Mouse (Mus musculus): Measurements from ENCODE around the gene Dis3. TPM values are rescaled to one million over a fixed set of nuclear protein-coding genes. Genes with fewer than 3 reads are reported as not detected.

Gene Dis3
- polyA plus RNA-seq (2014; fragmentation: Nextera tagmentation; extraction: Ambion mirVana), result 50.4 and 56.5 TPM in 2 replicates

DNA sequence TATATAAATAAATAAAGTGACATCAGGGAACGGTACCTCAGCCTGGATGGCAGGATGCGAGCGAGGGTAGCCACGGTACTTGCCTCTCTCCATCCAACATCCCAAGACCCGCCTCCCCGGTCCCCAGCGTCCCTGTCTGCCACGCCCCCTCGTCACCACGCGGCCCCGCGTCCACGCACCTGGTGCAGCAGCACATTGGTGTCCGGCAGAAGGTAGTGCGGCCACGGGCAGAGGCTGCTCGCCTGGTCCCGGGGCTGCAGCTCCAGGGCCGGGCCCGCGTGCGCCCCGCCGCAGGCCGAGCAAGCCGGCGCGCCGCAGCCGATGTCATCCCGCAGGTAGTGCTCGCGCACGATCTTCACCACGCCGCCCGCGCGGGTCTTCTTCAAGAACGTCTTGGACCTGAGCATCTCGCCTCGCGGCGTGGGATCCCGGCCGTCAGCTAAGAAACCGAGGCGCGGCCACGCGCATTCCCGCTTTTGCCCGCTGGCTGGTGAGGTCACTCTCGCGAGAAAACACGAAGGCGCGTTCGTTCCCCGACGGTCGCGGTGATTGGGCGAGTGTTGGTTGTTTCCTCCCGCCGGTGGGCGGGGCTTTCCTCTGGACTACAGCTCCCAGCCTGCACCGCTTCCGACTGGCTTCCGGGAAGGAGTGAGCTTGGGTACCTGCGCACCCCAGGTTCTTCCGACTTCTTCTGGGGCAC, at the start of gene Dis3, which contains the start of gene Pibf1:
Dis3 (minus strand) TSS at position 504 of the 700 bp plus-strand sequence.
Pibf1 (plus strand) TSS at position 158 of the 700 bp plus-strand sequence.
- ATAC-seq (ENCODE audit: insufficient number of reproducible peaks, low FRiP score, low TSS enrichment, low read depth), result peak; percentile 100
- H3K9ac ChIP-seq (ENCODE audit: low read length), result peak within 1 kb of the TSS; percentile 93
- H3K27ac ChIP-seq (replicated peaks; ENCODE audit: low read depth, low read length), result peak within 1 kb of the TSS; percentile 56; the same call in 1 of the 2 replicates
- H3K4me1 ChIP-seq (ENCODE audit: control insufficient read depth, insufficient read depth, low read length), result peaks cover 6% of the 10 kb centered on the region; the same call in 1 of the 2 replicates
- no peaks in the 10 kb centered on the region for H3K9me3 ChIP-seq (ENCODE audit: control insufficient read depth, low read length)
- peak within 1 kb of the TSS; percentile 94 for H3K4me3 ChIP-seq (ENCODE audit: low read depth, low read length)
- peak; percentile 99 for DNase-seq (ENCODE audit: low spot score)
- H3K36me3 ChIP-seq (ENCODE audit: control insufficient read depth, insufficient read depth, low read length), result peaks cover 6% of the 10 kb centered on the region
- no peaks in the 10 kb centered on the region for H3K27me3 ChIP-seq (ENCODE audit: control insufficient read depth, insufficient read depth, low read length)
- under 1% methylated on average over 73 of the region's 73 CpGs for WGBS
- H3K4me2 ChIP-seq (ENCODE audit: low read depth, severe bottlenecking), result peak within 1 kb of the TSS; percentile 84

DNA sequence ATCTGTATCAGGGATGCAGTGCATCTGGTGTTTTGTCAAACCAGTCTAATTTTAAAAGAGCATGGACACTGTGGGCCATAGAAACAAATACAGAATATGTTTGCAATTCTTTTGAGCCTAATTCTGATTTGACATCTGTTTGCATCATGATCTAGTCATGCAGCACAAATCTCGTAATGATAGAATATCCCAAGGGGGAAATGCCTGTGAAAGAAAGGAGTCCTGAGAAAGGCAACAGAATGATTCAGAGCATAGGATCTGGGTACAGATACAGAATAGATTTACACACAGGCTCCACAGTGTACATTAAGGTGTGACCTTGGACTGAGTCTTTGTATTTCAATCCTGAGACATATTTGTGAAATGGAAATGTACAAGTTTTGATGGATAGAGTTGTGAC, 47.3 kb upstream of the Dis3 start:
- no peak for DNase-seq (ENCODE audit: low spot score)
- Histone ChIP-seq H3K4me1 (ENCODE audit: control insufficient read depth, insufficient read depth, low read length) (no peaks in the 10 kb centered on the region), H3K27ac (replicated peaks; ENCODE audit: low read depth, low read length) (no peak overlapping the region), H3K36me3 (ENCODE audit: control insufficient read depth, insufficient read depth, low read length) (peaks cover 2% of the 10 kb centered on the region), H3K9me3 (ENCODE audit: control insufficient read depth, low read length) (no peaks in the 10 kb centered on the region), H3K4me3 (ENCODE audit: low read depth, low read length) (no peak overlapping the region), H3K9ac (ENCODE audit: low read length) (no peak overlapping the region), H3K4me2 (ENCODE audit: low read depth, severe bottlenecking) (no peak overlapping the region), H3K27me3 (ENCODE audit: control insufficient read depth, insufficient read depth, low read length) (no peaks in the 10 kb centered on the region)
- no peak for ATAC-seq (ENCODE audit: insufficient number of reproducible peaks, low FRiP score, low TSS enrichment, low read depth)
- 88% methylated on average over 1 of the region's 1 CpGs for WGBS

DNA sequence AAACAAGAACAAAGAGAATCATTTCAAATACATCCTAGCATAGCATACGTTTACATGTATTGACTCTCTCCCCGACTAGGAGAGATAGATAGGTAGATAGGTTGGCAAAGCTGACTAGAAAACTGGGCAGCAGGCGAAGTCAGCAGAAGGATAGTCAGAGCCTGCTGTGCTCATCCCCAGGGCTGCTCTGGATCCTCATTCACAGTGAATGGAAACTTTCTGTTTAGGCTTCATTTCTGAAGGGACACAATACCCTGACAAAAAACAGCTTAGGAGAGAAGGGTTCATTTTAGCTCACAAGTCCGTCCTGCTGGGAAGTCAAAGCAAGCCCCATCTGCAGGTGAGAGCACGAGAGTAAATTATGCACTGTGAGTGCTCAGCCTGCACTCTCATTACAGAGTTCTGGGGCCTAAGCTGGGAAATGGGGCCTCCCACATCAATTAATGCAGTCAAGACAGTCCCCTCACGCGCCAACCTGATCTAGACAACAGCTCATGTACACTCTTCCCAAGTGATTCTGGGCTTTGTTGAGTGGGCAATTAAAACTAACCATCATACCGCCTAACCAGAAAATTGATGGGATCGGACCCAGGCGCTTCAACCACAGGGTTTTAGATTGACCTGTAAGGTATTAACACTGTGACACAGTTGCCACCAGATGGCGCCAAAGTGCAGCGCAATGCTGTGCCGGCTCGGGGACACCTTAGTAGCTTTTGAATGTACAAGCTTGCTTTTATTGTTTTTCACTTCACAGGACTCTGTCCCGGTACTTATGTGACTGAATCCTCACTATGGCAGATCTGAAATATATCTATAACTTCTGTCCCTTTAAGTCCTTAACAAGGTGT, 42.4 kb upstream of the Dis3 start:
- Histone ChIP-seq H3K4me1 (ENCODE audit: control insufficient read depth, insufficient read depth, low read length) (no peaks in the 10 kb centered on the region), H3K36me3 (ENCODE audit: control insufficient read depth, insufficient read depth, low read length) (peaks cover 2% of the 10 kb centered on the region; the same call in 1 of the 2 replicates), H3K9me3 (ENCODE audit: control insufficient read depth, low read length) (no peaks in the 10 kb centered on the region), H3K4me2 (ENCODE audit: low read depth, severe bottlenecking) (no peak overlapping the region), H3K9ac (ENCODE audit: low read length) (no peak overlapping the region), H3K27me3 (ENCODE audit: control insufficient read depth, insufficient read depth, low read length) (no peaks in the 10 kb centered on the region), H3K27ac (replicated peaks; ENCODE audit: low read depth, low read length) (no peak overlapping the region), H3K4me3 (ENCODE audit: low read depth, low read length) (no peak overlapping the region)
- DNase-seq (ENCODE audit: low spot score) (peak; percentile 93), ATAC-seq (ENCODE audit: insufficient number of reproducible peaks, low FRiP score, low TSS enrichment, low read depth) (peak; percentile 76)
- 25% methylated on average over 15 of the region's 15 CpGs for WGBS

DNA sequence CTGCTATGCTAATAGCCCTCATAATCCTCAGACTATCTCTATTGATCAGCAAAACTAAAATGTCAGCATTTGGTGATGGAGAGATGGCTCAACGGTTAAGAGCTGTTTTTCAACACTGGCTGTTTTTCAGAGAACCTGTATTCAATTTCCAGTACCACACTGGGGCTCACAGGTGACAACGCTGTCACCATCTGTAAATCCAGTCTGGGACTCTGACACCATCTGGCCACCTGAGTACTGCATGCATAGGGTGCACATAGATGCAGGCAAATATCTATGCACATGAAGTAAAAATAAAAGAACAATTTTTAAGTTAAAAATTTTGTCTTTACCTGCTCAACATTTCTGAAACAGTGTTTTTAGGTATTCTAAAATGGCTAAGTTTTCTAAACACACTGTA, 40.5 kb upstream of the Dis3 start:
- H3K9ac ChIP-seq (ENCODE audit: low read length), result no peak overlapping the region
- no peaks in the 10 kb centered on the region for H3K27me3 ChIP-seq (ENCODE audit: control insufficient read depth, insufficient read depth, low read length)
- peaks cover 2% of the 10 kb centered on the region for H3K36me3 ChIP-seq (ENCODE audit: control insufficient read depth, insufficient read depth, low read length)
- no peak overlapping the region for H3K4me2 ChIP-seq (ENCODE audit: low read depth, severe bottlenecking)
- ATAC-seq (ENCODE audit: insufficient number of reproducible peaks, low FRiP score, low TSS enrichment, low read depth) (no peak), DNase-seq (ENCODE audit: low spot score) (no peak)
- no peaks in the 10 kb centered on the region for H3K9me3 ChIP-seq (ENCODE audit: control insufficient read depth, low read length)
- H3K27ac ChIP-seq (replicated peaks; ENCODE audit: low read depth, low read length), result no peak overlapping the region
- 89% methylated on average over 2 of the region's 2 CpGs for WGBS
- no peaks in the 10 kb centered on the region for H3K4me1 ChIP-seq (ENCODE audit: control insufficient read depth, insufficient read depth, low read length)
- no peak overlapping the region for H3K4me3 ChIP-seq (ENCODE audit: low read depth, low read length)

DNA sequence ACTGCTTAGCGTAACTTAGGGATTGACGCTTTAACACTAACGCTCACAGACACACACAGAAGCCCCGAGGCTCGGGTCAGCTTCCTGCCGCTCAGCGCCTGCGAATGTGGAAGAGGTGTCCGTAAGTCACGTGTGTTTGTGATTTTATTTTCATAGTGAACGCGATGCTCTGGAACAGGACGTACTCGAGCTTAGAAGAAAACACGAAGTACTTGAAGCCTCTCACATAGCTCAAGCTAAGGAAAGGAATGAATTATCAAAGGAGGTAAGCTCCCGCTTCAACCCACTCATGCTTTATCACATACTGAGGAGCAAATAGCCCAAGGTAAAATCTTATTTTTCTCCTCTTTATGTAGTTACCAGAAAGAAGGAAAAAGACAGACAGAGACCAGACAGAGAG, 36.7 kb upstream of the Dis3 start:
- Histone ChIP-seq H3K36me3 (ENCODE audit: control insufficient read depth, insufficient read depth, low read length) (no peaks in the 10 kb centered on the region; the same call in 1 of the 2 replicates), H3K27me3 (ENCODE audit: control insufficient read depth, insufficient read depth, low read length) (no peaks in the 10 kb centered on the region), H3K4me1 (ENCODE audit: control insufficient read depth, insufficient read depth, low read length) (no peaks in the 10 kb centered on the region), H3K4me2 (ENCODE audit: low read depth, severe bottlenecking) (no peak overlapping the region), H3K9me3 (ENCODE audit: control insufficient read depth, low read length) (no peaks in the 10 kb centered on the region), H3K27ac (replicated peaks; ENCODE audit: low read depth, low read length) (no peak overlapping the region), H3K4me3 (ENCODE audit: low read depth, low read length) (no peak overlapping the region), H3K9ac (ENCODE audit: low read length) (no peak overlapping the region)
- ATAC-seq (ENCODE audit: insufficient number of reproducible peaks, low FRiP score, low TSS enrichment, low read depth) (no peak), DNase-seq (ENCODE audit: low spot score) (no peak)
- WGBS, result 91% methylated on average over 16 of the region's 16 CpGs

DNA sequence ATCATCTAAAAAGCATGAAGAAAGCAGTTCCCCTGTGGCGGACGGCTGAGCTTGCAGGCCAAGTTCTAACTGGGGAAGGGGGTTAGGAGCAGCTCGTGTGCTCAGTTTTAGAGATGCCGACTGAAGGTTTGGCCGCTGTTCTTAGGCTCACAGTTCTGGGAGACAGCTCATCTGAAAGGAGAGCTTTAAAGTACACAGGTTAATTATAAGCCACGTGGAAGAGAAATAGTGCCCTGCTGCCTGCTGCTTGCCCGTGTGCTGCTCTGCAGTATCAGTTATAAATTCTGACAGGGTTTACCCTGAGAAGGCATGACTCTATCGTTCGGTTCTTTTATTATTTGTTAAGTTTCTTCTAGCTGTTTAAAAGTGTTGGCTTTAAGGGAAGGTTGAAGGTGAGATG, 36.2 kb upstream of the Dis3 start:
- H3K36me3 ChIP-seq (ENCODE audit: control insufficient read depth, insufficient read depth, low read length), result no peaks in the 10 kb centered on the region; the same call in 1 of the 2 replicates
- no peak overlapping the region for H3K4me2 ChIP-seq (ENCODE audit: low read depth, severe bottlenecking)
- DNase-seq (ENCODE audit: low spot score) (no peak), ATAC-seq (ENCODE audit: insufficient number of reproducible peaks, low FRiP score, low TSS enrichment, low read depth) (no peak)
- no peak overlapping the region for H3K9ac ChIP-seq (ENCODE audit: low read length)
- no peaks in the 10 kb centered on the region for H3K9me3 ChIP-seq (ENCODE audit: control insufficient read depth, low read length)
- no peak overlapping the region for H3K4me3 ChIP-seq (ENCODE audit: low read depth, low read length)
- H3K27ac ChIP-seq (replicated peaks; ENCODE audit: low read depth, low read length), result no peak overlapping the region
- H3K4me1 ChIP-seq (ENCODE audit: control insufficient read depth, insufficient read depth, low read length), result no peaks in the 10 kb centered on the region
- H3K27me3 ChIP-seq (ENCODE audit: control insufficient read depth, insufficient read depth, low read length), result no peaks in the 10 kb centered on the region
- WGBS, result 86% methylated on average over 9 of the region's 9 CpGs

DNA sequence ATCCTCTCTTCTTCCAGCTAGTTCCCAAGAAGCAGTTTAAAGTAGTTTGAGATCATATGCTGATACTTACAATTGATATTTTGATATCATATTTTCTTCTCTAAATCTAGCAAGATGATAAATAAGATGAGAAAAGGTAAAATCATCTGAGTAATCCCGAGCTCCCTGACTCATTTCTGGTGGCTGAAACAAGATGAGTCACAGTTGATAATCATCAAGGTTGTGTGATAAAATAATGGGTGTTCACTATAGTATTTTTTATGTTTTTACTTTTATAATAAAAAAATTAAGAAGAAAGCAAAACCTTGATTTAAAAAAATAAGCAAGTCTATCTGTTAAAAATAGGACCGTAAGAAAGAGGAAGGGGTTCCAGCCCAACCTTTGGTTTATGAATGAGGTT, 34.5 kb upstream of the Dis3 start:
- no peak overlapping the region for H3K4me3 ChIP-seq (ENCODE audit: low read depth, low read length)
- no peaks in the 10 kb centered on the region for H3K27me3 ChIP-seq (ENCODE audit: control insufficient read depth, insufficient read depth, low read length)
- no peak overlapping the region for H3K27ac ChIP-seq (replicated peaks; ENCODE audit: low read depth, low read length)
- H3K4me2 ChIP-seq (ENCODE audit: low read depth, severe bottlenecking), result no peak overlapping the region
- no peaks in the 10 kb centered on the region for H3K4me1 ChIP-seq (ENCODE audit: control insufficient read depth, insufficient read depth, low read length)
- ATAC-seq (ENCODE audit: insufficient number of reproducible peaks, low FRiP score, low TSS enrichment, low read depth) (no peak), DNase-seq (ENCODE audit: low spot score) (no peak)
- no peak overlapping the region for H3K9ac ChIP-seq (ENCODE audit: low read length)
- no peaks in the 10 kb centered on the region for H3K9me3 ChIP-seq (ENCODE audit: control insufficient read depth, low read length)
- no peaks in the 10 kb centered on the region; the same call in 1 of the 2 replicates for H3K36me3 ChIP-seq (ENCODE audit: control insufficient read depth, insufficient read depth, low read length)
- WGBS, result 88% methylated on average over 2 of the region's 2 CpGs

DNA sequence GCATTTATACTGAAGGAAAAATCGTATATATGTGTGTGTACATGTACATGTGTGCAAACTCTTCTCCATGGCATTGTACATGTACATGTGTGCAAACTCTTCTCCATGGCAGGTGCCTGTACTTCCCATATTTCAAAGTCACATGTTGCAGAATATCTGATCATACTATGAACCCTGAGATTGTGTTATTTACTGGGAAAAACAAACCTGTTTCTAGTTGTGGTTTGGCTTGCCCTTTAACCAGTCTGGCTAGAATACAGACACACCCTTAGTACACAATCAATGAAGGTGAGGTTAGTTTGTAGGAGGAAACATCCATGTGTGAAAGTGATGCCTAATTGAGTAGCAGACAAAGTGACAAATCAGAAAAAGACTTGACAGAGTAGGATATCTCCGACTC, 29.5 kb upstream of the Dis3 start:
- WGBS, result 90% methylated on average over 2 of the region's 2 CpGs
- H3K4me1 ChIP-seq (ENCODE audit: control insufficient read depth, insufficient read depth, low read length), result no peaks in the 10 kb centered on the region
- no peak overlapping the region for H3K9ac ChIP-seq (ENCODE audit: low read length)
- H3K4me2 ChIP-seq (ENCODE audit: low read depth, severe bottlenecking), result no peak overlapping the region
- ATAC-seq (ENCODE audit: insufficient number of reproducible peaks, low FRiP score, low TSS enrichment, low read depth) (no peak), DNase-seq (ENCODE audit: low spot score) (no peak)
- no peaks in the 10 kb centered on the region for H3K9me3 ChIP-seq (ENCODE audit: control insufficient read depth, low read length)
- H3K27ac ChIP-seq (replicated peaks; ENCODE audit: low read depth, low read length), result no peak overlapping the region
- no peaks in the 10 kb centered on the region for H3K27me3 ChIP-seq (ENCODE audit: control insufficient read depth, insufficient read depth, low read length)
- H3K36me3 ChIP-seq (ENCODE audit: control insufficient read depth, insufficient read depth, low read length), result no peaks in the 10 kb centered on the region
- no peak overlapping the region for H3K4me3 ChIP-seq (ENCODE audit: low read depth, low read length)

Measured in limb, embryonic 11.5 days (tissue).